Mouse (Mus musculus) CH12.LX (cell line): ENCODE results near the gene Mcl1.

Experiments used
- CHD1 ChIP-seq: IDR thresholded peaks from 2 replicates; pipeline ENCODE4 v1.6.1; 2012; ENCODE audit warnings: low read depth, low read length, improper control_type of control experiment, inconsistent platforms
- CTCF ChIP-seq, 2 experiments: IDR thresholded peaks in 1 of 2; conservative IDR thresholded peaks in 1 of 2; 2 replicates each; pipeline ENCODE4 v1.5.1; 2011 to 2012; ENCODE audit warnings: low read depth in 2 of 2, low read length in 2 of 2, improper control_type of control experiment in 1 of 2, inconsistent platforms in 1 of 2, mild to moderate bottlenecking in 1 of 2, moderate library complexity in 1 of 2
- EP300 ChIP-seq: IDR thresholded peaks from 2 replicates; pipeline ENCODE4 v1.6.1; 2011; ENCODE audit warnings: low read length, improper control_type of control experiment
- KAT2A ChIP-seq: IDR thresholded peaks from 2 replicates; pipeline ENCODE4 v1.6.1; 2012; ENCODE audit warnings: low read length, improper control_type of control experiment, inconsistent platforms; ENCODE audit not compliant: insufficient replicate concordance
- MAFK ChIP-seq: IDR thresholded peaks from 2 replicates; pipeline ENCODE4 v1.6.1; 2011; ENCODE audit warnings: low read length, improper control_type of control experiment; ENCODE audit not compliant: insufficient replicate concordance
- MAX ChIP-seq: IDR thresholded peaks from 2 replicates; pipeline ENCODE4 v1.6.1; 2011; ENCODE audit warnings: low read length, improper control_type of control experiment
- POLR2A ChIP-seq: IDR thresholded peaks from 2 replicates; pipeline ENCODE4 v1.6.1; 2011; ENCODE audit warnings: low read depth, mild to moderate bottlenecking, improper control_type of control experiment, low read length
- POLR2AphosphoS2 ChIP-seq: IDR thresholded peaks from 2 replicates; pipeline ENCODE4 v1.6.1; 2011; ENCODE audit warnings: low read depth, low read length, improper control_type of control experiment
- RCOR1 ChIP-seq: conservative IDR thresholded peaks from 2 replicates; pipeline ENCODE4 v1.6.1; 2012; ENCODE audit warnings: low read depth, mild to moderate bottlenecking, inconsistent platforms, low read length, improper control_type of control experiment
- USF1 ChIP-seq: IDR thresholded peaks from 2 replicates; pipeline ENCODE4 v1.6.1; 2014; ENCODE audit warnings: low read depth, mild to moderate bottlenecking, inconsistent platforms, low read length, improper control_type of control experiment
- USF2 ChIP-seq: conservative IDR thresholded peaks from 2 replicates; pipeline ENCODE4 v1.6.1; 2011; ENCODE audit warnings: low read depth, low read length, improper control_type of control experiment
- ZMIZ1 ChIP-seq: IDR thresholded peaks from 2 replicates; pipeline ENCODE4 v1.6.1; 2012; ENCODE audit warnings: low read depth, mild to moderate bottlenecking, inconsistent platforms, low read length, improper control_type of control experiment

GRCm38 (mm10) chr3:95666124-95666844 is 7.7 kb downstream of the Mcl1 start:
- TF ChIP-seq CTCF (conservative IDR thresholded peaks at IDR 0.05 in 1 of 2, IDR thresholded peaks at IDR 0.05 in 1 of 2; ENCODE audit: low read depth in 2 of 2, low read length in 2 of 2) (no peak), EP300 (no peak), POLR2AphosphoS2 (no peak; the same call in 1 of the 2 replicates), USF1 (no peak), RCOR1 (no peak), USF2 (no peak), POLR2A (peak; percentile 40), MAX (no peak), MAFK (no peak), ZMIZ1 (no peak; the same call in 1 of the 2 replicates), CHD1 (no peak), KAT2A (no peak)
